Mouse (Mus musculus) cortical plate, adult 2 months (tissue): ENCODE data around the gene Kntc1. TPM values are rescaled to one million over a fixed set of nuclear protein-coding genes. Genes with fewer than 3 reads are reported as not detected.

Experiments
- H3K27ac ChIP-seq: fragments of 200-500 bp; 2 replicates; pipeline ENCODE4 v1.5.1; 2012; ENCODE audit warnings: low read length, control low read depth, inconsistent platforms; ENCODE audit not compliant: insufficient read depth
- H3K4me1 ChIP-seq: fragments of 200-500 bp; 2 replicates; pipeline ENCODE4 v1.6.1; 2011; ENCODE audit warnings: low read length; ENCODE audit not compliant: control insufficient read depth, insufficient read depth
- H3K4me3 ChIP-seq: fragments of 200-500 bp; 2 replicates; pipeline ENCODE4 v1.5.1; 2011; ENCODE audit warnings: mild to moderate bottlenecking, low read length, control low read depth; ENCODE audit not compliant: insufficient read depth
- CTCF ChIP-seq: fragments of 200-500 bp; IDR thresholded peaks from 2 replicates; pipeline ENCODE4 v1.5.1; 2011; ENCODE audit warnings: mild to moderate bottlenecking, control low read depth, low read length; ENCODE audit not compliant: insufficient read depth; ENCODE audit errors: extremely low read depth
- POLR2A ChIP-seq: fragments of 200-500 bp; IDR thresholded peaks from 2 replicates; pipeline ENCODE4 v1.6.1; 2011; ENCODE audit warnings: mild to moderate bottlenecking, low read length, control low read depth; ENCODE audit not compliant: insufficient read depth; ENCODE audit errors: extremely low read depth
- polyA plus RNA-seq: library from polyadenylated mRNA; depleted of rRNA; stranded (reverse); fragments of >200 nt; gene quantifications from 2 replicates; pipeline ENCODE4 v1.2.3, GENCODE M21; 2012; rRNA removed

Gene Kntc1
- polyA plus RNA-seq, 1 experiment = 1.0 TPM

DNA sequence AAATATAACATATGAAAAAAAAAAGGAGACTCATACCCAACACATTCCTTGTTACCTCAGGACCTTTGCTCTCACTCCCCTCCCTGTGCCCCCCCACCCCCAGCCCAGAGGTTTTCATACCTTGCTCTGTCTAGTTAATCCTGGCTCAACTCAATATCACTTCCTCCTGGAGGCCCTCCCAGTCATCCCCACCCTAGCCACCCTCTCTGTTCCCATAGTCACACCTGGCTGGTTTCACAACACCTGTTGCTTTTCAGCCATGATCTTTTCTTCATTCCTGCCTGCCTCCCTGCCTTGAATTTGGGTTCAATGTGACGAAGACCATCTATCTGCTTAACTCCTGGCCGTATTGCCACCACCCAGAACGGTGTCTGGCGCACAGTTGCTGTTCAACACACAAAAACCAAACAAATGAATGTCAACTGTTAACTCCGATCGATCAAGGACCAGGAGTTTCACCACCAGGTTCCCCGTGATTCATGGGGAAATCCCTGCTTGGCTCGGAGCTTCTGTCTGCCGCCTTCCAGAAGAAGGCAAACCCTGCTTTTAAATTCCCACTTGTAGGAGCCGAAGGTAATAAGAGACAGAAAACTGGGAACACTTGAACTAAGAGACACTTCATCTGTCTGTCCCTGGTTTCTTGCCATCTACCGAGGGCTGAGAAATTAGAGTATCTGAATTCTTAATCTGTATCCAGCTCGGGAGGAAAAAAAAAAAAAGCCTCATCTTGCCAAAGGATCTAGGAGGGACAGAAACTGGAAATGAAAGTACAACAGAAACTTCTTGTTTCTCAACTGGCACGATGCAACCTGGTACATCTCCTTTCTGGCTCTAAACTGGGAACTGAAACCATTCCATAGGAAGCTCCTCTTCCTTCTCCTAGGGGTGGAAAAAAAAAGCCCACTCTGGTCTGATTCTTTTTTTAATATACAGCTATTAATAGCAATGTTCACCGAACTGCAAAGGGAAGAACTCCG is 113.1 kb downstream of the Kntc1 start:
- no peak overlapping the region for H3K27ac ChIP-seq
- TF ChIP-seq CTCF (no peak), POLR2A (no peak)

DNA sequence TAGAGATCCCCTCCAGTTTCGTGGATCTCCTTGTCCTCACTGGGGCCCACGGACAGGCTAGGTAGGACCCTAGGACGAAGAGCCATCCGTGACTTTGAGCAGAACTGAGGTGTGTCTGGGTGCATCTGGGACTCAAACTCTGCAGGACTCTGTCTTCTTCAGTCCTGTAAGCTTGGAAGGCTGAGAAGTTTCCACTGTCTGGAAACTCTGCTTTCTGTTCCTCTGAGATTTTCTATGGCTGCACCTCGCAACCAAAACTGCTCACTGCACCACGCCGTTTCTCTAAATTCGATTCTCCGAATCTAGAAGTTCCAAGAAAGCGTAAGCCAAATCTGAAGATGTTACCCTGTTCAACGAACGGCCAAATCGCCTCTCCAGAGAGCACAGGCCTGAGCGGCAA is 114.4 kb downstream of the Kntc1 start:
- TF ChIP-seq CTCF = no peak
- TF ChIP-seq POLR2A = no peak
- Histone ChIP-seq H3K27ac (no peak overlapping the region), H3K4me3 (no peak overlapping the region), H3K4me1 (no peaks in the 10 kb centered on the region)

More for the DNA sequence above, 113.1 kb downstream of the Kntc1 start:
- no peaks in the 10 kb centered on the region for H3K4me1 ChIP-seq
- no peak overlapping the region for H3K4me3 ChIP-seq

DNA sequence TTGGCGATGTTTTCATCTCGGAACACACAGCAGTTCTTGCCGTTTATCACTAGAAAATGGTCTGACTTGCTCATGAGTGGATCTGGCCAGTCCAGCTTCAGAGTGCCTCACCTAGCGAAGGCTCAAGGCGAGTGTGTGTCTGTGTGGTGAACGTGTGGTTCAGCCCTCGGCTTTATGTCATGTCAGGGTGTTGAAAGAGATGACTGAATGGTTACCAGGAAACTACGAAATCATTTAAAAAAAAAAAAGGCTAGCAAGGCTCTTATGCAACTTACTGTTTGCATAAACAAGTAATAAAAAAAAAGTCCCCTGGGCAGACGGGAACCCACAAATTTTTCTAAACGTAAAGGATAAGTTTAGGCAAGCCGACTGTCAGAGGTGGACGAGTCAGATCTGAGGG is 115.8 kb downstream of the Kntc1 start, which contains the start of gene Hcar2:
Hcar2 (minus strand) TSS at position 135 of the 400 bp plus-strand sequence.
- Histone ChIP-seq H3K4me3 (no peak within 1 kb of the TSS), H3K4me1 (no peaks in the 10 kb centered on the region), H3K27ac (no peak within 1 kb of the TSS)
- TF ChIP-seq POLR2A (no peak), CTCF (no peak)

DNA sequence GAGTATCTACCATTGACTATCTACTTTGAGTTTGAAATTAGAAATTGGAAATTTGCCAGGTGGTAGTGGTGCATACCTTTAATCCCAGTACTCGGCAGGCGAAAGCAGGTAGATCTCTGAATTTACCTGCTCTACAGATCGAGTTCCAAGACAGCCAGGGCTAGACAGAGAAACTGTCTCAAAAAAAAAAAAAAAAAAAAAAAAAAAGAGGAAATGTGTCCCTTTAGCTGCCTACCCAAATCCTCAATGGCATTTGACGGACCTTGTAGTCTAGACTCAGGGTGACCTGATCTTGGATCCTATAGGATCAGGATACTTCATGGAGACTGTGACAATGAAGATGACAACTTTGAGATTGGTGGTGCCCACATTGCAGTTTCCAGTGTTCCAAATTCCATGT is 116.9 kb downstream of the Kntc1 start:
- no peaks in the 10 kb centered on the region for H3K4me1 ChIP-seq
- no peak overlapping the region for H3K27ac ChIP-seq
- no peak for TF ChIP-seq CTCF
- TF ChIP-seq POLR2A = no peak
- H3K4me3 ChIP-seq = no peak overlapping the region

DNA sequence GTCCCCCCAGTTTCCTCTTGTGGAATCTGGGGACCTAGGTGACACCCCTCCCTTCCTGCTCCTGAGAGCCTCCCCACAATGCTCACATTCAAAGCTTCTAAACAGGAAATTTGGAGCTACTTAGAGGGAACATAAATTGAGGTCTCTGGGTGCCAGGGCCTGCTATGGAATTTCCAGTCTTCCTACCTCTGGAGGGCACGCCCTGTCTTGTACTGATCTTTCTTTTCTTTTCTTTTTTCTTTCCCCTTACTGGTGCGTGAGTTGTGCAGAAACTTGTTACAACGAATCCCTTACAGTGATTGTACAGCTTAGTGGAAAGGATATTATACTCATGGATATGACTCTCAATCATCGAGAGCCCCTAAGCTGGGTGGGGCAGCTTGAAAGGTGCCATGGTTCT is 120.1 kb downstream of the Kntc1 start:
- Histone ChIP-seq H3K4me3 (no peak overlapping the region), H3K4me1 (no peaks in the 10 kb centered on the region), H3K27ac (no peak overlapping the region)
- TF ChIP-seq CTCF = no peak
- TF ChIP-seq POLR2A = no peak

Other genes with a start within 250 kb of the Kntc1 start
- gene B3gnt4, start 239.3 kb upstream of the Kntc1 start, polyA plus RNA-seq = 1.3 and 1.4 TPM in 2 replicates
- gene Diablo, start 225.5 kb upstream of the Kntc1 start, polyA plus RNA-seq = 78.2 and 81.8 TPM in 2 replicates
- gene Gm49027, start 224.2 kb upstream of the Kntc1 start, polyA plus RNA-seq = 8.3 and 8.5 TPM in 2 replicates
- 56.5 and 60.2 TPM in 2 replicates for gene Vps33a, start 176.7 kb upstream of the Kntc1 start, polyA plus RNA-seq
- gene Clip1, start 65.1 kb upstream of the Kntc1 start, polyA plus RNA-seq = 78.2 and 86.5 TPM in 2 replicates
- gene Zcchc8, start 28.6 kb upstream of the Kntc1 start, polyA plus RNA-seq = 42.6 and 47.3 TPM in 2 replicates
- gene Rsrc2, start 302 bp upstream of the Kntc1 start, polyA plus RNA-seq = 81.9 and 92.7 TPM in 2 replicates
- gene Hcar2, start 115.8 kb downstream of the Kntc1 start, polyA plus RNA-seq = 0.04 and 0.06 TPM in 2 replicates
- gene Hcar1, start 130.3 kb downstream of the Kntc1 start, polyA plus RNA-seq = 1.1 TPM in 2 replicates
- 46.1 and 54.1 TPM in 2 replicates for gene Denr, start 157.5 kb downstream of the Kntc1 start, polyA plus RNA-seq
- gene Gm43518, start 177.7 kb downstream of the Kntc1 start, polyA plus RNA-seq = 1.0 and 1.8 TPM in 2 replicates
- 5.4 and 6.5 TPM in 2 replicates for gene Ccdc62, start 181.0 kb downstream of the Kntc1 start, polyA plus RNA-seq
- gene Hip1r, start 223.9 kb downstream of the Kntc1 start, polyA plus RNA-seq = 42.1 and 46.6 TPM in 2 replicates